Mouse (Mus musculus): ENCODE measurements around the gene Sh3glb1. TPM values are rescaled to one million over a fixed set of nuclear protein-coding genes. Genes with fewer than 3 reads are reported as not detected.

Gene Sh3glb1
- total and polyA plus RNA-seq, 3 experiments: 52.0 to 189 (median 112) TPM

GRCm38 (mm10) chr3:144668949-144669348, 51.2 kb downstream of the Sh3glb1 start:
- H3K4me3 ChIP-seq (replicated peaks in 1 of 3; ENCODE audit: low read depth in 2 of 3, low read length in 2 of 3, poor library complexity in 1 of 3): no peak overlapping the region
- no peak overlapping the region for H3K4me2 ChIP-seq (ENCODE audit: insufficient read depth, low read depth, poor library complexity, severe bottlenecking)
- dilution Hi-C loops (cut with MboI; ENCODE audit: extremely low pct_ligation_motif_present, extremely low pct_unique_long_range_greater_than_20kb, low sequenced_read_pairs): no loop called here
- no peaks in the 10 kb centered on the region for H3K27me3 ChIP-seq (replicated peaks)
- H3K9ac ChIP-seq (ENCODE audit: insufficient read depth, low read depth): no peak overlapping the region
- no peak for DNase-seq (ENCODE audit: extremely low read depth)
- peaks cover 0 to 5% of the 10 kb centered on the region in 2 experiments; a peak in 3 of 4 replicates for H3K4me1 ChIP-seq (ENCODE audit: control insufficient read depth in 1 of 2, insufficient read depth in 2 of 2)
- no peaks in the 10 kb centered on the region for H3K9me3 ChIP-seq (replicated peaks; ENCODE audit: low read length)
- H3K36me3 ChIP-seq (replicated peaks in 1 of 2; ENCODE audit: control insufficient read depth in 1 of 2, insufficient read depth in 1 of 2, low read length in 1 of 2): no peaks in the 10 kb centered on the region
- in situ Hi-C loops (cut with MboI; ENCODE audit: low pct_ligation_motif_present, low pct_unique_long_range_greater_than_20kb, low sequenced_read_pairs): loop anchor here (5.0 kb wide), 1 partner anchor 37 kb away; no protein-coding TSS in a partner anchor
- no peaks in the 10 kb centered on the region for H3K79me2 ChIP-seq (replicated peaks; ENCODE audit: control insufficient read depth, extremely low read depth, insufficient read depth, poor library complexity, severe bottlenecking)
- H3K27ac ChIP-seq (ENCODE audit: insufficient read depth, low read depth): no peak overlapping the region
- TF ChIP-seq BHLHE40 (IDR thresholded peaks at IDR 0.05; ENCODE audit: low read depth, low read length) (0 out of 2 replicates have a peak, but pooled peaks have one; percentile 15), JUND (conservative IDR thresholded peaks at IDR 0.05; ENCODE audit: low read depth, low read length) (no peak)

DNA sequence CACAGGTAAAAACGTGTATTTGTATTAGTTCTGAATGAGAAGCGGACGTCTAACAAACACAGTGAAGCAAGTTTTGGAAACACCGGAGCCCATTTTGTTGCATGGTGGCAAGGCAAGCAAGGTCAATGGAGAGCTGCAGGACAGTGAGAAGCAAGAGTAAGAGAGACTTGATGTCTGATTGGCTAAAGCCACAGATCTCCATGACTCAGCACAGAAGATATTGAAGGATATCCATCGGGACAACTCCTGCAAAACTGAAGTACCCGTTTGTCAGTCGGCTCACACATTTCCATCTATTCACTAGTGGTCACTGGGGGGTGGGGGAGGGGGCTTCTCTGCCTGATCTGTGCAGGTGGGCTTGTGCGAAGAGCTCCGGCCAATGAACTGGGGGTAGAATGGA, 52.1 kb downstream of the Sh3glb1 start:
- no peak overlapping the region for H3K27ac ChIP-seq (ENCODE audit: insufficient read depth, low read depth)
- H3K4me1 ChIP-seq (ENCODE audit: control insufficient read depth in 1 of 2, insufficient read depth in 2 of 2): peaks cover 0 to 5% of the 10 kb centered on the region in 2 experiments; a peak in 3 of 4 replicates
- no peak overlapping the region for H3K9ac ChIP-seq (ENCODE audit: insufficient read depth, low read depth)
- DNase-seq (ENCODE audit: extremely low read depth): no peak
- dilution Hi-C loops (cut with MboI; ENCODE audit: extremely low pct_ligation_motif_present, extremely low pct_unique_long_range_greater_than_20kb, low sequenced_read_pairs): no loop called here
- no peaks in the 10 kb centered on the region for H3K79me2 ChIP-seq (replicated peaks; ENCODE audit: control insufficient read depth, extremely low read depth, insufficient read depth, poor library complexity, severe bottlenecking)
- H3K27me3 ChIP-seq (replicated peaks): no peaks in the 10 kb centered on the region
- TF ChIP-seq TBP (conservative IDR thresholded peaks at IDR 0.05; ENCODE audit: low read depth, low read length) (no peak), UBTF (IDR thresholded peaks at IDR 0.05; ENCODE audit: low read depth, low read length) (no peak), ELF1 (IDR thresholded peaks at IDR 0.05; ENCODE audit: low read depth, low read length) (no peak), MYC (IDR thresholded peaks at IDR 0.05; ENCODE audit: low read depth, low read length) (no peak)
- H3K4me3 ChIP-seq (replicated peaks in 1 of 3; ENCODE audit: low read depth in 2 of 3, low read length in 2 of 3, poor library complexity in 1 of 3): no peak overlapping the region
- H3K36me3 ChIP-seq (replicated peaks in 1 of 2; ENCODE audit: control insufficient read depth in 1 of 2, insufficient read depth in 1 of 2, low read length in 1 of 2): no peaks in the 10 kb centered on the region
- no peak overlapping the region for H3K4me2 ChIP-seq (ENCODE audit: insufficient read depth, low read depth, poor library complexity, severe bottlenecking)
- no peaks in the 10 kb centered on the region for H3K9me3 ChIP-seq (replicated peaks; ENCODE audit: low read length)
- in situ Hi-C loops (cut with MboI; ENCODE audit: low pct_ligation_motif_present, low pct_unique_long_range_greater_than_20kb, low sequenced_read_pairs): loop anchor here (5.0 kb wide), 1 partner anchor 36 kb away; no protein-coding TSS in a partner anchor

GRCm38 (mm10) chr3:144664363-144665299, 55.5 kb downstream of the Sh3glb1 start:
- H3K27me3 ChIP-seq (replicated peaks): no peaks in the 10 kb centered on the region
- no peak overlapping the region for H3K9ac ChIP-seq (ENCODE audit: insufficient read depth, low read depth)
- H3K4me1 ChIP-seq (ENCODE audit: control insufficient read depth in 1 of 2, insufficient read depth in 2 of 2): no peaks in the 10 kb centered on the region; a peak in 2 of 4 replicates
- dilution Hi-C loops (cut with MboI; ENCODE audit: extremely low pct_ligation_motif_present, extremely low pct_unique_long_range_greater_than_20kb, low sequenced_read_pairs): no loop called here
- no peak overlapping the region for H3K4me3 ChIP-seq (replicated peaks in 1 of 3; ENCODE audit: low read depth in 2 of 3, low read length in 2 of 3, poor library complexity in 1 of 3)
- H3K27ac ChIP-seq (ENCODE audit: insufficient read depth, low read depth): no peak overlapping the region
- DNase-seq (ENCODE audit: extremely low read depth): no peak
- no peaks in the 10 kb centered on the region for H3K36me3 ChIP-seq (replicated peaks in 1 of 2; ENCODE audit: control insufficient read depth in 1 of 2, insufficient read depth in 1 of 2, low read length in 1 of 2)
- H3K9me3 ChIP-seq (replicated peaks; ENCODE audit: low read length): no peaks in the 10 kb centered on the region
- no peak overlapping the region for H3K4me2 ChIP-seq (ENCODE audit: insufficient read depth, low read depth, poor library complexity, severe bottlenecking)
- in situ Hi-C loops (cut with MboI; ENCODE audit: low pct_ligation_motif_present, low pct_unique_long_range_greater_than_20kb, low sequenced_read_pairs): loop anchor here (5.0 kb wide), 1 partner anchor 32 kb away; no protein-coding TSS in a partner anchor
- no peaks in the 10 kb centered on the region for H3K79me2 ChIP-seq (replicated peaks; ENCODE audit: control insufficient read depth, extremely low read depth, insufficient read depth, poor library complexity, severe bottlenecking)
- TF ChIP-seq MAFK (IDR thresholded peaks at IDR 0.05; ENCODE audit: insufficient replicate concordance, low read length) (no peak), RCOR1 (conservative IDR thresholded peaks at IDR 0.05; ENCODE audit: low read depth, low read length) (no peak), UBTF (IDR thresholded peaks at IDR 0.05; ENCODE audit: low read depth, low read length) (no peak), USF2 (conservative IDR thresholded peaks at IDR 0.05; ENCODE audit: low read depth, low read length) (no peak), PAX5 (IDR thresholded peaks at IDR 0.05; ENCODE audit: low read length) (no peak), POLR2A (IDR thresholded peaks at IDR 0.05; ENCODE audit: low read depth, low read length) (no peak), TBP (conservative IDR thresholded peaks at IDR 0.05; ENCODE audit: low read depth, low read length) (no peak), CHD1 (IDR thresholded peaks at IDR 0.05; ENCODE audit: low read depth, low read length) (no peak), SIN3A (IDR thresholded peaks at IDR 0.05; ENCODE audit: low read length) (no peak), ZMIZ1 (IDR thresholded peaks at IDR 0.05; ENCODE audit: low read depth, low read length) (no peak), ZNF384 (IDR thresholded peaks at IDR 0.05; ENCODE audit: low read depth, low read length) (no peak), CHD2 (IDR thresholded peaks at IDR 0.05; ENCODE audit: low read length) (no peak), USF1 (IDR thresholded peaks at IDR 0.05; ENCODE audit: low read depth, low read length) (no peak), GABPA (IDR thresholded peaks at IDR 0.05; ENCODE audit: insufficient replicate concordance, low read depth, low read length) (no peak), JUN (IDR thresholded peaks at IDR 0.05; ENCODE audit: insufficient read depth, low read depth, low read length) (no peak), E2F4 (IDR thresholded peaks at IDR 0.05; ENCODE audit: insufficient replicate concordance, low read depth, low read length) (no peak), MYC (IDR thresholded peaks at IDR 0.05; ENCODE audit: low read depth, low read length) (no peak), RAD21 (IDR thresholded peaks at IDR 0.05; ENCODE audit: low read depth, low read length) (no peak), POLR2AphosphoS2 (IDR thresholded peaks at IDR 0.05; ENCODE audit: low read depth, low read length) (no peak), ELF1 (IDR thresholded peaks at IDR 0.05; ENCODE audit: low read depth, low read length) (no peak)

Data from CH12.LX (cell line).